Mouse (Mus musculus) ES-Bruce4 (cell line): ENCODE results near the gene Wdpcp. TPM values are rescaled to one million over a fixed set of nuclear protein-coding genes. Genes with fewer than 3 reads are reported as not detected.

Source experiments
- H3K27ac ChIP-seq: 2 replicates; pipeline ENCODE4 v1.5.1; 2012; ENCODE audit warnings: low read length, inconsistent platforms; ENCODE audit not compliant: insufficient read depth
- H3K27me3 ChIP-seq: 2 replicates; pipeline ENCODE4 v1.6.1; 2012; ENCODE audit warnings: mild to moderate bottlenecking, low read length, inconsistent platforms; ENCODE audit not compliant: control insufficient read depth, poor library complexity, insufficient read depth, severe bottlenecking
- H3K36me3 ChIP-seq: 2 replicates; pipeline ENCODE4 v1.6.1; 2012; ENCODE audit warnings: inconsistent platforms, mild to moderate bottlenecking, low read length, moderate library complexity; ENCODE audit not compliant: control insufficient read depth, poor library complexity, insufficient read depth, severe bottlenecking
- H3K4me1 ChIP-seq: one replicate; pipeline ENCODE4 v1.8.1; 2011; ENCODE audit warnings: low read length; ENCODE audit not compliant: control insufficient read depth, insufficient read depth
- H3K4me3 ChIP-seq: 2 replicates; pipeline ENCODE4 v1.5.1; 2011; ENCODE audit warnings: low read depth, mild to moderate bottlenecking, low read length
- H3K9ac ChIP-seq: 2 replicates; pipeline ENCODE4 v1.6.1; 2012; ENCODE audit warnings: low read depth, mild to moderate bottlenecking, inconsistent platforms; ENCODE audit not compliant: poor library complexity, severe bottlenecking
- H3K9me3 ChIP-seq: replicated peaks from 2 replicates; pipeline ENCODE4 v1.6.1; 2012; ENCODE audit warnings: mild to moderate bottlenecking, low read length, inconsistent platforms; ENCODE audit not compliant: control insufficient read depth, poor library complexity, insufficient read depth, severe bottlenecking
- CTCF ChIP-seq: IDR thresholded peaks from one replicate; pipeline ENCODE4 v1.8.1; 2011; ENCODE audit warnings: low read depth, low read length
- EP300 ChIP-seq: IDR thresholded peaks from 2 replicates; pipeline ENCODE4 v1.6.1; 2011; ENCODE audit warnings: low read depth, low read length; ENCODE audit not compliant: insufficient read depth
- POLR2A ChIP-seq: IDR thresholded peaks from one replicate; pipeline ENCODE4 v1.8.1; 2011; ENCODE audit warnings: low read length; ENCODE audit not compliant: insufficient read depth
- polyA plus RNA-seq: library from polyadenylated mRNA; stranded (reverse); fragments of >200 nt; gene quantifications from 2 replicates; pipeline ENCODE4 v1.2.4, GENCODE M21; 2011; ENCODE audit warnings: low read depth; ENCODE audit not compliant: missing spikeins, insufficient read depth, insufficient read length

Gene Wdpcp
- polyA plus RNA-seq, 1 experiment, result 1.7 TPM

DNA sequence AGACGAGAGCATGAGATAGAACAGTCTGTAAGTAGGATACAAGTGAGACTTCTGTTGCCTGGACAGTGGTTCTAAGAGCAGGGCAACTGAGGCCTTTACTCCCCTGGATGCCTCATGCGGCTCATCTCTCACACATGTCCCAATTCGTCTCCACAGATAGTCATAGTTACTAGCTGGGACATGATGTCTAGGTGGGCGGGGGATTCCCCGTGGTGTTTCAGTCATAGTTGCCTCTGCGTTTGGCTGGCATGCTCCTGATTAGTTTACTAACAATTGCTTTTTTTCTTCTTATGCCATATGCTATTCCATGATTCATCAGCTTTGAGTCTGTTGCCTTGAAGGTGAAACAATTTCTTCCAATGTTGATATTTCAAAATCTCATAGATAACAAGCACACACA is 116.4 kb downstream of the Wdpcp start:
- TF ChIP-seq EP300 (no peak), CTCF (no peak), POLR2A (no peak)
- Histone ChIP-seq H3K4me1 (no peaks in the 10 kb centered on the region), H3K4me3 (no peak overlapping the region), H3K36me3 (no peaks in the 10 kb centered on the region), H3K9me3 (no peaks in the 10 kb centered on the region), H3K27me3 (no peaks in the 10 kb centered on the region; the same call in 1 of the 2 replicates), H3K27ac (no peak overlapping the region), H3K9ac (no peak overlapping the region)

DNA sequence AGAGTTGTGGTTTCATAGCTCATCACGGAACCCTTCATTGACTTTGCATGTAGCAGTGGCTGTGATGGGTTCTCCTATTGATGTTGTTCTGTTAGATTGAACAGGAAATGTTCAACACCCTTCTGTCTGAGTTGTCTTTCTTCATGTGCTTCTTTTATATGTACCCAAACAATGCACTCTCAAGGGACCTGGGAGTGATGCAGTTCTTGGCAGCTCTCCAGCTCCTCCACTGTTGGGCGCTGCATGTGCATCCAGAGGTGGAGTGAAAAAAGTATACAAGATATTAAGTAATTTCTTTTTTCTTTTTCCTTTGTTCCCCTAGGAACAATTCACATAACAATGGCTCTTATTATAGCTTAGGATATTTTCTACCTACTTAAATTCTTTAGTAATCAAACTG is 118.7 kb downstream of the Wdpcp start:
- no peaks in the 10 kb centered on the region; the same call in 1 of the 2 replicates for H3K27me3 ChIP-seq
- no peak for TF ChIP-seq POLR2A
- TF ChIP-seq EP300, result no peak
- TF ChIP-seq CTCF, result no peak
- no peaks in the 10 kb centered on the region for H3K36me3 ChIP-seq
- no peak overlapping the region for H3K4me3 ChIP-seq
- no peak overlapping the region for H3K9ac ChIP-seq
- H3K27ac ChIP-seq, result no peak overlapping the region
- H3K4me1 ChIP-seq, result no peaks in the 10 kb centered on the region
- no peaks in the 10 kb centered on the region for H3K9me3 ChIP-seq

DNA sequence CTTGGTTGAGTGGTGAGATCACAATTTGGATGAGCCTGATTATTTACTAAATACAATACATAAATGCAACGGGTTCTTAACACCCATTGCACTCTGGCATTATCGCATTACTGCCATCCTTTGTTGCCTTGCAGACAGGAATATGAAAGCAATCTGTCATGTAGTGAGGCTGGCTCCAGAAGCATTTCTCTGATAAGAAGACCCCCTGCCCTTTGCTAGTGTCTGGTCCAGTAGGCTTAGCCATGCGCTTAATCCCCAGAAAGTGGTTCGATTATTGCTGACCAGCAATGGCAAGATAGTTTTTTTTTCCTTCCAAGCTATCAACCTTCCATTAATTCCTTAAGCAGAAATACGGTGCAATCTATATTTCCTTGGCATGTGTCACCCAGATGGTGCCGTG is 122.1 kb downstream of the Wdpcp start:
- no peak for TF ChIP-seq POLR2A
- no peak for TF ChIP-seq CTCF
- no peak for TF ChIP-seq EP300
- Histone ChIP-seq H3K27ac (no peak overlapping the region), H3K4me3 (no peak overlapping the region), H3K27me3 (no peaks in the 10 kb centered on the region; the same call in 1 of the 2 replicates), H3K9ac (no peak overlapping the region), H3K36me3 (no peaks in the 10 kb centered on the region), H3K4me1 (no peaks in the 10 kb centered on the region), H3K9me3 (no peaks in the 10 kb centered on the region)

DNA sequence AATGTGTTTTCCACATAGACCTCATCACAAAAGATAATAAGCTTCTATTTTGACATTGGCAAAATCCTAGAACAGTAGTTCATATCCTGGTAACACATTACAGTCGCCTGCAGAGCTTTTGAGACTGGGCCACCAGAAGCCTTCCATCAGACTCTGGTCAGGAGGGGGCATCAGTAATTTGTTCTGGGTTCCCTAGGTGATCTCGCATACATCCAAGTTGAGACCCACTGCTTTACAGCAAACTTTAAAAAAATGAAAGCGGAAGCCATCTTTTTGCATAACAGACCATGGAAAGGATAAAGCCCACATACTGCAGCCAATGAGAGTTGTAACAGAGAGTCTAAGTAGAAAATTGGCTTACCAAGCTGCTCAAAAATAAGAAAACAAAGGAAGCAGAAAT is 125.6 kb downstream of the Wdpcp start:
- Histone ChIP-seq H3K27me3 (no peaks in the 10 kb centered on the region), H3K4me1 (no peaks in the 10 kb centered on the region), H3K4me3 (no peak overlapping the region), H3K9me3 (no peaks in the 10 kb centered on the region), H3K36me3 (no peaks in the 10 kb centered on the region), H3K27ac (no peak overlapping the region), H3K9ac (no peak overlapping the region)
- no peak for TF ChIP-seq EP300
- no peak for TF ChIP-seq CTCF
- no peak for TF ChIP-seq POLR2A

DNA sequence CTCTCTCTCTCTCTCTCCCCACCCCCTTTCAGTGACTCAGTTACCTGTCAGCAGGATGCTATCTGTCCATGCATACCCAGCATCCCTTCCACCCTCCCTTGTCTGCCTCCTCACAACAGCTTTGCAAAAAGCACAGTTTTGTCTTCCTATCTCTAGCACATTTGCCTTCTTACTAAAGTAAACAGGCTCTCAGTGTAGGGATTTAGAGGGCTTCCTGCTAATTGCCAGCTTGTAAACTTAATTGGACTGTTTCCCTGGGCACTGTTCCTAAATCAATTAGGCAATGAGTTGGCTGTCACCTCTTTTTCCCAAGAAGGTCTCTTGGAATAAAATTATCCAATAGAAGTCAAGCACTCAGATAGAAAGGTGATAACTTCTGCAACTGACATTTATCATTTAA is 141.5 kb downstream of the Wdpcp start:
- no peak overlapping the region for H3K4me3 ChIP-seq
- H3K36me3 ChIP-seq, result no peaks in the 10 kb centered on the region
- no peaks in the 10 kb centered on the region for H3K4me1 ChIP-seq
- no peaks in the 10 kb centered on the region for H3K27me3 ChIP-seq
- H3K9me3 ChIP-seq, result no peaks in the 10 kb centered on the region
- no peak overlapping the region for H3K27ac ChIP-seq
- TF ChIP-seq EP300 (no peak), POLR2A (no peak), CTCF (no peak)
- H3K9ac ChIP-seq, result no peak overlapping the region

DNA sequence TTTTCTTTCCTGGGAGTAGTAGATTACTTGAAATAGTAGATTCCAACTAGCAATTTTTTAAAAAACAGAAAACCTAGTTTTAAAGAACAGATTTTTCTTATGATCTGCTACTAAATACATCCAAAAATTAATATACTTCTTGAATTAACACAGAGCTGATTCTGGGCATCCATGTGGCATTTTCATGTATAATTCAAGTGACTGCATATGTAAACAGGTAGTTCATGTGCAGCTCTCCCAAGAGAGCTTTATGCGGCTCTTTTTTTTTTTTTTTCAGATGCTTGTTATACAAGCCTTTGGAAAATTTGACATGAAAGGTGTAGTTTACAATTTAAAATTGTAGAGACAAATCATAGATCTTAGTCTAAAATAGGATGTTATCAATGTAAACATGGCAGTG is 142.0 kb downstream of the Wdpcp start:
- no peak for TF ChIP-seq POLR2A
- TF ChIP-seq CTCF, result no peak
- Histone ChIP-seq H3K27me3 (no peaks in the 10 kb centered on the region), H3K36me3 (no peaks in the 10 kb centered on the region), H3K9me3 (no peaks in the 10 kb centered on the region), H3K9ac (no peak overlapping the region), H3K4me3 (no peak overlapping the region), H3K27ac (no peak overlapping the region), H3K4me1 (no peaks in the 10 kb centered on the region)
